Mouse (Mus musculus) C2C12 (cell line): Measurements from ENCODE around the gene Sertad1. TPM values are rescaled to one million over a fixed set of nuclear protein-coding genes. Genes with fewer than 3 reads are reported as not detected.

ENCODE experiments used
- H3K27me3 ChIP-seq: one replicate; pipeline ENCODE4 v1.6.1; 2011; ENCODE audit not compliant: control insufficient read depth, insufficient read depth, insufficient read length
- H3K36me3 ChIP-seq: one replicate; pipeline ENCODE4 v1.6.1; 2011; ENCODE audit not compliant: control insufficient read depth, insufficient read depth
- H3K4me3 ChIP-seq: one replicate; pipeline ENCODE4 v1.5.1; 2011; ENCODE audit warnings: mild to moderate bottlenecking, control low read depth; ENCODE audit not compliant: poor library complexity, insufficient read depth, severe bottlenecking
- H3K79me2 ChIP-seq: one replicate; pipeline ENCODE4 v1.6.1; 2011; ENCODE audit not compliant: control insufficient read depth, insufficient read depth
- H3K79me3 ChIP-seq: one replicate; pipeline ENCODE4 v1.6.1; 2011; ENCODE audit warnings: low read depth, control low read depth
- H3ac ChIP-seq: one replicate; pipeline ENCODE3; 2011; ENCODE audit warnings: low read depth; ENCODE audit not compliant: control insufficient read depth, insufficient read length
- CEBPB ChIP-seq: IDR thresholded peaks from one replicate; pipeline ENCODE4 v1.6.1; 2011; ENCODE audit warnings: low read depth, mild to moderate bottlenecking, control low read depth, moderate library complexity
- CTCF ChIP-seq: IDR thresholded peaks from one replicate; pipeline ENCODE4 v1.5.1; 2011; ENCODE audit not compliant: control insufficient read depth, insufficient read depth, insufficient read length
- FOSL1 ChIP-seq: IDR thresholded peaks from one replicate; pipeline ENCODE4 v1.8.0; 2011; ENCODE audit warnings: mild to moderate bottlenecking, low read length; ENCODE audit not compliant: poor library complexity, insufficient read depth, severe bottlenecking
- MAX ChIP-seq: IDR thresholded peaks from one replicate; pipeline ENCODE4 v1.6.1; 2011; ENCODE audit warnings: mild to moderate bottlenecking, control low read depth
- MYOD1 ChIP-seq: IDR thresholded peaks from one replicate; pipeline ENCODE4 v1.6.1; 2011; ENCODE audit warnings: low read depth; ENCODE audit not compliant: control insufficient read depth, insufficient read length
- MYOG ChIP-seq: IDR thresholded peaks from one replicate; pipeline ENCODE4 v1.6.1; 2011; ENCODE audit not compliant: control insufficient read depth, insufficient read length; ENCODE audit errors: extremely low read depth
- USF1 ChIP-seq: IDR thresholded peaks from one replicate; pipeline ENCODE4 v1.6.1; 2011; ENCODE audit warnings: low read depth, mild to moderate bottlenecking, control low read depth, moderate library complexity
- polyA plus RNA-seq: library from polyadenylated mRNA; unstranded; fragments of >200 nt; fragmentation: generic; extraction: Trizol; gene quantifications from one replicate; pipeline ENCODE4 v1.2.1, GENCODE M21; 2012; ENCODE audit warnings: missing spikeins

The Sertad1 gene
- polyA plus RNA-seq, 1 experiment, result 87.3 TPM

- no peaks in the 10 kb centered on the region for H3K79me3 ChIP-seq
- no peaks in the 10 kb centered on the region for H3K36me3 ChIP-seq
- peak within 1 kb of the TSS; percentile 69 for H3ac ChIP-seq
- no peaks in the 10 kb centered on the region for H3K79me2 ChIP-seq
- peak within 1 kb of the TSS; percentile 32 for H3K4me3 ChIP-seq
- TF ChIP-seq USF1, result no peak
- TF ChIP-seq MAX, result peak; percentile 32
- H3K27me3 ChIP-seq, result peaks cover 11% of the 10 kb centered on the region
Measured at GRCm38 (mm10) chr7:27447419-27448286, 39.1 kb upstream of the Sertad1 start, which contains the start of the genes Sptbn4 and Blvrb. TSS of gene Sptbn4 (minus strand) at chr7:27447686. TSS of gene Blvrb (plus strand) at chr7:27447978.

- Histone ChIP-seq H3K79me2 (no peaks in the 10 kb centered on the region), H3K27me3 (peaks cover 11% of the 10 kb centered on the region), H3ac (peak overlapping the region; percentile 69), H3K36me3 (no peaks in the 10 kb centered on the region), H3K79me3 (no peaks in the 10 kb centered on the region), H3K4me3 (peak overlapping the region; percentile 32)
- TF ChIP-seq CEBPB, result no peak
- TF ChIP-seq MAX, result no peak
- no peak for TF ChIP-seq MYOG
- TF ChIP-seq FOSL1, result no peak
- no peak for TF ChIP-seq USF1
- TF ChIP-seq CTCF, result no peak
Measured at GRCm38 (mm10) chr7:27448421-27449206, 38.1 kb upstream of the Sertad1 start.

GRCm38 (mm10) chr7:27449256-27449862 is 37.4 kb upstream of the Sertad1 start:
- Histone ChIP-seq H3K27me3 (peaks cover 11% of the 10 kb centered on the region), H3K4me3 (no peak overlapping the region), H3K79me2 (no peaks in the 10 kb centered on the region), H3K79me3 (no peaks in the 10 kb centered on the region), H3K36me3 (no peaks in the 10 kb centered on the region), H3ac (no peak overlapping the region)
- TF ChIP-seq MYOG, result no peak
- TF ChIP-seq CEBPB, result no peak
- TF ChIP-seq CTCF, result no peak
- TF ChIP-seq USF1, result no peak
- no peak for TF ChIP-seq FOSL1
- no peak for TF ChIP-seq MYOD1
- TF ChIP-seq MAX, result no peak

- H3K36me3 ChIP-seq, result no peaks in the 10 kb centered on the region
- TF ChIP-seq MAX, result no peak
- TF ChIP-seq FOSL1, result no peak
- no peak for TF ChIP-seq CTCF
- TF ChIP-seq MYOG, result no peak
- no peak for TF ChIP-seq CEBPB
- no peaks in the 10 kb centered on the region for H3K79me2 ChIP-seq
- no peak overlapping the region for H3ac ChIP-seq
- peaks cover 5% of the 10 kb centered on the region for H3K27me3 ChIP-seq
- H3K4me3 ChIP-seq, result no peak overlapping the region
- H3K79me3 ChIP-seq, result no peaks in the 10 kb centered on the region
Measured at GRCm38 (mm10) chr7:27451359-27451758, 35.4 kb upstream of the Sertad1 start.

- TF ChIP-seq USF1 (no peak), MAX (no peak), CTCF (no peak), CEBPB (no peak), MYOG (no peak)
- Histone ChIP-seq H3K79me3 (no peaks in the 10 kb centered on the region), H3K4me3 (no peak overlapping the region), H3K36me3 (no peaks in the 10 kb centered on the region), H3ac (no peak overlapping the region), H3K27me3 (no peaks in the 10 kb centered on the region), H3K79me2 (no peaks in the 10 kb centered on the region)
Measured at GRCm38 (mm10) chr7:27452206-27452770, 34.4 kb upstream of the Sertad1 start.
